Comparison of ENCODE assay signal across 9 mouse cellular contexts in the genomic region with DNA sequence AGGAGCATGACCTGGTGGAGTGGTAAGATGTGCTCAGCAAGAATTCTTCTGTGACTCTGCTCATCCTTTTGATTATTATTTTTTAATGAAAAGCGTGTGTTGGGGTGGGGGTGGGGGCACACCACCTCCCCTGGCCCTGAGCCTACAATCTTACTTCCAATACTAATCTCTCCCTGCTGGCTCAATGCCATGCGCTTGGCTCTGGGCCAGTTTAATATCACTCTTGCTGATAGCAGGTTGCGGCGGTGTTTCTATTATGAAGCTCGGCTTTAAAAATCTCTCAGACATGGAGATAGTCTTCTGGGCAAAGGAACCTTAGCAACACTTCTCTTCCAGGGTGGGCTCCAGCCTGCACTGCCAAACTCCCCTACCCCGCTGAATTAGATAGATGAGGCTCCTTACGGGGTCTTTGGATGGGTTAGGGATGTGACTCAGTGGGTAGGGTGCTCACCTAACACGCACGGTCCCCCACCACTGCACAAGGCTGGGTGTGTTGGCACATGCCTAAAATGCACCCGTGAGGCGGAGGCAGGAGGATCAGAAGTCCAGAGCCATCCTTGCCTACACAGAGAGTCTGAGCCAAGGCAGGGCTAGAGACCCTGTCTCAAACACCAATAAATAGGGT.
DNase-seq lines count a peak whose midpoint lies in the region; ATAC-seq and TF ChIP-seq lines count a peak whose summit lies in the region.
"Had no signal": no experiment of that assay in that cellular context is flagged by ENCODE, and none has a peak within 500 bp of the region (broad histone marks: within the 10 kb centered on the region; RNA-seq: fewer than 3 reads in every experiment).

No protein-coding gene starts in this region.

- H3K27me3 ChIP-seq in liver, adult 2 months (ENCODE audit: control insufficient read depth, insufficient read depth, low read length): no peaks in the 10 kb centered on the region
- no peaks in the 10 kb centered on the region for H3K27me3 ChIP-seq in liver, embryonic 12.5 days (replicated peaks)
- H3K27me3 ChIP-seq in forebrain, embryonic 15.5 days: no peaks in the 10 kb centered on the region

- H3K4me2 ChIP-seq in liver, embryonic 12.5 days: no peak overlapping the region
- no peak overlapping the region for H3K4me2 ChIP-seq in forebrain, embryonic 15.5 days (replicated peaks)

- H3K36me3 ChIP-seq in liver, adult 2 months (ENCODE audit: control insufficient read depth, insufficient read depth, low read length): no peaks in the 10 kb centered on the region
- H3K36me3 ChIP-seq in liver, embryonic 12.5 days: peaks cover 7% of the 10 kb centered on the region
- no peaks in the 10 kb centered on the region for H3K36me3 ChIP-seq in forebrain, embryonic 15.5 days

- ATAC-seq in liver, embryonic 12.5 days: no peak
- ATAC-seq in forebrain, embryonic 15.5 days (replicated peaks): no peak; the same call in 1 of the 2 replicates

- peak overlapping the region; percentile 52; the same call in 1 of the 2 replicates for H3K27ac ChIP-seq in liver, adult 2 months (replicated peaks; ENCODE audit: insufficient read depth, low read depth, low read length)
- H3K27ac ChIP-seq in liver, embryonic 12.5 days: no peak overlapping the region; the same call in 1 of the 2 replicates
- peak overlapping the region; percentile 61 for H3K27ac ChIP-seq in forebrain, embryonic 15.5 days (replicated peaks)
- H3K27ac ChIP-seq: liver, embryonic 14.5 days had no signal

- peaks cover 3% of the 10 kb centered on the region; the same call in 1 of the 2 replicates for H3K79me2 ChIP-seq in liver, adult 2 months (ENCODE audit: control insufficient read depth, insufficient read depth, low read length)

- H3K9me3 ChIP-seq in liver, embryonic 12.5 days (replicated peaks): peaks cover 6% of the 10 kb centered on the region; the same call in 1 of the 2 replicates
- no peaks in the 10 kb centered on the region for H3K9me3 ChIP-seq in forebrain, embryonic 15.5 days

- DNase-seq in cerebellum, postnatal 14 days: peak; percentile 83 to 92
- no peak for DNase-seq in cerebellum, adult 9-10 months
- peak; percentile 33 for DNase-seq in liver, adult 2 months (ENCODE audit: extremely low read depth, low read depth, low spot score)
- peak; percentile 28 for DNase-seq in lung, postnatal 36 days
- DNase-seq in spleen, adult 18-20 months: no peak
- no peak for DNase-seq in spleen, postnatal 4 days (ENCODE audit: low spot score in 2 of 2)

- no peak for TF ChIP-seq POLR2A in liver, adult 2 months (IDR thresholded peaks at IDR 0.05; ENCODE audit: extremely low read depth, insufficient read depth, low read length)

- no peak overlapping the region for H3K9ac ChIP-seq in liver, adult 2 months (ENCODE audit: low read depth, low read length)
- H3K9ac ChIP-seq in liver, embryonic 12.5 days: no peak overlapping the region
- H3K9ac ChIP-seq in forebrain, embryonic 15.5 days (replicated peaks): no peak overlapping the region
- H3K9ac ChIP-seq: liver, embryonic 14.5 days had no signal

- H3K4me1 ChIP-seq in liver, adult 2 months (ENCODE audit: control insufficient read depth, insufficient read depth, low read length): peaks cover 37% of the 10 kb centered on the region
- H3K4me1 ChIP-seq in liver, embryonic 12.5 days: peaks cover 20% of the 10 kb centered on the region
- peaks cover 10% of the 10 kb centered on the region for H3K4me1 ChIP-seq in forebrain, embryonic 15.5 days

- TF ChIP-seq CTCF in liver, adult 2 months (IDR thresholded peaks at IDR 0.05; ENCODE audit: low read depth, low read length): no peak

- H3K4me3 ChIP-seq in liver, adult 2 months (ENCODE audit: insufficient read depth, low read depth, low read length): no peak overlapping the region
- H3K4me3 ChIP-seq in liver, embryonic 12.5 days: no peak overlapping the region
- H3K4me3 ChIP-seq in forebrain, embryonic 15.5 days: no peak overlapping the region

- 43% methylated on average over 11 of the region's 11 CpGs for WGBS in liver, adult 2 months
- 82% methylated on average over 11 of the region's 11 CpGs for WGBS in liver, embryonic 12.5 days (ENCODE audit: insufficient replicate concordance)
- WGBS in forebrain, embryonic 15.5 days: 51% methylated on average over 11 of the region's 11 CpGs

Comparison
In these comparisons a context has a peak if more than half of its experiments do, and no peak if none do; other contexts are left out.
1. DNase-seq: peak in cerebellum, postnatal 14 days (2 of 2), liver, adult 2 months (single experiment) and lung, postnatal 36 days (single experiment); none in cerebellum, adult 9-10 months (single experiment), spleen, adult 18-20 months (0 of 2) and spleen, postnatal 4 days (0 of 2).